8 mouse cellular contexts compared by ENCODE assay signal in genomic region chr12:31654965-31655477, GRCm38 (mm10). TPM values are rescaled to one million over a fixed set of nuclear protein-coding genes. Genes with fewer than 3 reads are reported as not detected.
DNase-seq lines count a peak whose midpoint lies in the region; ATAC-seq and TF ChIP-seq lines count a peak whose summit lies in the region.

No protein-coding gene starts in this region.

- DNase-seq in heart, postnatal 0 days (ENCODE audit: low spot score), result peak; percentile 36
- no peak for DNase-seq in heart, postnatal 14 days
- no peak for DNase-seq in midbrain, embryonic 11.5 days (ENCODE audit: low spot score, missing footprints)
- no peak for DNase-seq in ovary, postnatal 10 days (ENCODE audit: low spot score)
- DNase-seq in adrenal gland, postnatal 25 days, result no peak
- DNase-seq in cerebellum, adult 9-11 months, result no peak

- H3K36me3 ChIP-seq in heart, postnatal 0 days (replicated peaks; ENCODE audit: control insufficient read depth, insufficient read depth, low read length), result no peaks in the 10 kb centered on the region
- no peaks in the 10 kb centered on the region for H3K36me3 ChIP-seq in hindbrain, embryonic 12.5 days
- no peaks in the 10 kb centered on the region for H3K36me3 ChIP-seq in midbrain, embryonic 11.5 days (ENCODE audit: control insufficient read depth, insufficient read depth, low read length)

- TF ChIP-seq EP300 in heart, postnatal 0 days (IDR thresholded peaks at IDR 0.05; ENCODE audit: low read depth), result no peak

- H3K9ac ChIP-seq in heart, postnatal 0 days (replicated peaks; ENCODE audit: low read depth, low read length), result peak overlapping the region; percentile 84
- H3K9ac ChIP-seq in hindbrain, embryonic 12.5 days, result peak overlapping the region; percentile 77
- H3K9ac ChIP-seq in midbrain, embryonic 11.5 days (ENCODE audit: low read length), result peak overlapping the region; percentile 75

- H3K27me3 ChIP-seq in heart, postnatal 0 days (ENCODE audit: control insufficient read depth, insufficient read depth, low read length), result no peaks in the 10 kb centered on the region
- H3K27me3 ChIP-seq in hindbrain, embryonic 12.5 days, result no peaks in the 10 kb centered on the region
- H3K27me3 ChIP-seq in midbrain, embryonic 11.5 days (ENCODE audit: control insufficient read depth, insufficient read depth, low read length), result no peaks in the 10 kb centered on the region

- H3K4me1 ChIP-seq in heart, postnatal 0 days (ENCODE audit: control insufficient read depth, insufficient read depth), result peaks cover 5% of the 10 kb centered on the region
- H3K4me1 ChIP-seq in hindbrain, embryonic 12.5 days, result peaks cover 3% of the 10 kb centered on the region; the same call in 1 of the 2 replicates
- peaks cover 3% of the 10 kb centered on the region for H3K4me1 ChIP-seq in midbrain, embryonic 11.5 days (ENCODE audit: control insufficient read depth, insufficient read depth, low read length)

- under 1% methylated on average over 28 of the region's 29 CpGs for whole genome bisulfite sequencing in heart, postnatal 0 days
- WGBS in hindbrain, embryonic 12.5 days, result 1% methylated on average over 29 of the region's 29 CpGs
- WGBS in midbrain, embryonic 11.5 days, result 2% methylated on average over 26 of the region's 29 CpGs

- intact Hi-C loops in heart, postnatal 14 days (cut with DNase I), result loop anchor here (5.0 kb wide), 1 partner anchor 158 kb away; the partner anchor contains the start of gene Cbll1

- peak; percentile 78 for ATAC-seq in heart, postnatal 0 days (ENCODE audit: insufficient read depth, low read depth)
- ATAC-seq in activated CD4-positive, CD25-positive, alpha-beta regulatory T cell, adult 4 months, result peak; percentile 24
- peak; percentile 86 for ATAC-seq in hindbrain, embryonic 12.5 days (ENCODE audit: low FRiP score)
- ATAC-seq in midbrain, embryonic 11.5 days (ENCODE audit: low FRiP score), result peak; percentile 79

- peak overlapping the region; percentile 92 for H3K4me3 ChIP-seq in heart, postnatal 0 days (ENCODE audit: low read depth, low read length)
- H3K4me3 ChIP-seq in hindbrain, embryonic 12.5 days, result peak overlapping the region; percentile 66
- peak overlapping the region; percentile 84 for H3K4me3 ChIP-seq in midbrain, embryonic 11.5 days (ENCODE audit: low read depth, low read length)

- H3K9me3 ChIP-seq in heart, postnatal 0 days (replicated peaks; ENCODE audit: control insufficient read depth, low read length), result no peaks in the 10 kb centered on the region
- no peaks in the 10 kb centered on the region for H3K9me3 ChIP-seq in hindbrain, embryonic 12.5 days (replicated peaks)
- H3K9me3 ChIP-seq in midbrain, embryonic 11.5 days (ENCODE audit: control insufficient read depth, low read length), result no peaks in the 10 kb centered on the region

- H3K27ac ChIP-seq in heart, postnatal 0 days (ENCODE audit: low read depth), result peak overlapping the region; percentile 91
- peak overlapping the region; percentile 36 for H3K27ac ChIP-seq in hindbrain, embryonic 12.5 days
- H3K27ac ChIP-seq in midbrain, embryonic 11.5 days (ENCODE audit: low read depth, low read length), result no peak overlapping the region

- TF ChIP-seq CTCF in heart, postnatal 0 days (IDR thresholded peaks at IDR 0.05; ENCODE audit: low read depth), result peak; percentile 43

- peak overlapping the region; percentile 68 for H3K4me2 ChIP-seq in heart, postnatal 0 days (ENCODE audit: low read depth, low read length)
- peak overlapping the region; percentile 78 for H3K4me2 ChIP-seq in hindbrain, embryonic 12.5 days (replicated peaks)
- H3K4me2 ChIP-seq in midbrain, embryonic 11.5 days, result peak overlapping the region; percentile 64

RNA-seq across cellular contexts. Expression of gene Cog5, which starts 0.4 kb away (rescaled TPM):
- total RNA-seq in heart, postnatal 0 days (2014; rRNA removed; ENCODE audit: low replicate concordance), result 58.4 and 79.4 TPM in 2 replicates
- polyA plus RNA-seq in heart, postnatal 0 days (2015; fragmentation: Nextera tagmentation; extraction: Ambion mirVana), result 19.7 and 22.4 TPM in 2 replicates
- 10 to 100 TPM; 55.2 to 56.0 TPM for total RNA-seq in heart, postnatal 14 days (2021)
- polyA plus RNA-seq in activated CD4-positive, CD25-positive, alpha-beta regulatory T cell, adult 4 months (2017; shearing (Covaris generic)), result 10 to 100 TPM; 44.4 to 48.2 TPM
- 38.1 and 39.7 TPM in 2 replicates for polyA plus RNA-seq in hindbrain, embryonic 12.5 days (2016; fragmentation: Nextera tagmentation; extraction: Ambion mirVana)
- 34.3 and 41.6 TPM in 2 replicates for polyA plus RNA-seq in midbrain, embryonic 11.5 days (2014; fragmentation: Nextera tagmentation; extraction: Ambion mirVana)
- total RNA-seq in adrenal gland, postnatal 25 days (2021), result 39.2 and 51.5 TPM in 2 replicates

RNA-seq across cellular contexts. Expression of gene Dus4l, which starts 0.4 kb away (rescaled TPM):
- total RNA-seq in heart, postnatal 0 days (2014; rRNA removed; ENCODE audit: low replicate concordance), result 2.2 and 3.2 TPM in 2 replicates
- 7.6 and 7.7 TPM in 2 replicates for polyA plus RNA-seq in heart, postnatal 0 days (2015; fragmentation: Nextera tagmentation; extraction: Ambion mirVana)
- total RNA-seq in heart, postnatal 14 days (2021), result 1 to 10 TPM; 7.0 TPM
- polyA plus RNA-seq in activated CD4-positive, CD25-positive, alpha-beta regulatory T cell, adult 4 months (2017; shearing (Covaris generic)), result 10 to 100 TPM in 1 of 2 experiments, 1 to 10 TPM in 1; 5.1 to 10.9 TPM
- polyA plus RNA-seq in hindbrain, embryonic 12.5 days (2016; fragmentation: Nextera tagmentation; extraction: Ambion mirVana), result 7.2 and 9.1 TPM in 2 replicates
- 9.1 and 9.9 TPM in 2 replicates for polyA plus RNA-seq in midbrain, embryonic 11.5 days (2014; fragmentation: Nextera tagmentation; extraction: Ambion mirVana)
- total RNA-seq in adrenal gland, postnatal 25 days (2021), result 8.6 and 11.8 TPM in 2 replicates

RNA-seq across cellular contexts. Expression of gene Bcap29, which starts 20.6 kb away (rescaled TPM):
- 10.4 and 68.3 TPM in 2 replicates for total RNA-seq in heart, postnatal 0 days (2014; rRNA removed; ENCODE audit: low replicate concordance)
- polyA plus RNA-seq in heart, postnatal 0 days (2015; fragmentation: Nextera tagmentation; extraction: Ambion mirVana), result 52.8 and 54.7 TPM in 2 replicates
- total RNA-seq in heart, postnatal 14 days (2021), result 10 to 100 TPM; 23.2 to 25.2 TPM
- 10 to 100 TPM; 85.3 to 95.2 TPM for polyA plus RNA-seq in activated CD4-positive, CD25-positive, alpha-beta regulatory T cell, adult 4 months (2017; shearing (Covaris generic))
- polyA plus RNA-seq in hindbrain, embryonic 12.5 days (2016; fragmentation: Nextera tagmentation; extraction: Ambion mirVana), result 29.7 and 34.4 TPM in 2 replicates
- polyA plus RNA-seq in midbrain, embryonic 11.5 days (2014; fragmentation: Nextera tagmentation; extraction: Ambion mirVana), result 28.1 and 30.8 TPM in 2 replicates
- 22.1 and 26.5 TPM in 2 replicates for total RNA-seq in adrenal gland, postnatal 25 days (2021)

RNA-seq across cellular contexts. Expression of gene Gpr22, which starts 58.7 kb away (rescaled TPM):
- 15.8 and 16.0 TPM in 2 replicates for total RNA-seq in heart, postnatal 0 days (2014; rRNA removed; ENCODE audit: low replicate concordance)
- 10.7 and 14.0 TPM in 2 replicates for polyA plus RNA-seq in heart, postnatal 0 days (2015; fragmentation: Nextera tagmentation; extraction: Ambion mirVana)
- 10 to 100 TPM; 13.5 to 16.3 TPM for total RNA-seq in heart, postnatal 14 days (2021)
- polyA plus RNA-seq in activated CD4-positive, CD25-positive, alpha-beta regulatory T cell, adult 4 months (2017; shearing (Covaris generic)), result under 1 TPM; 0.33 to 0.40 TPM
- polyA plus RNA-seq in hindbrain, embryonic 12.5 days (2016; fragmentation: Nextera tagmentation; extraction: Ambion mirVana), result 10.7 and 11.0 TPM in 2 replicates
- polyA plus RNA-seq in midbrain, embryonic 11.5 days (2014; fragmentation: Nextera tagmentation; extraction: Ambion mirVana), result 6.2 and 8.4 TPM in 2 replicates
- total RNA-seq in adrenal gland, postnatal 25 days (2021), result 6.5 and 6.8 TPM in 2 replicates

Comparison
In these comparisons a context has a peak if more than half of its experiments do, and no peak if none do; other contexts are left out.
1. ATAC-seq: peak in every context shown above with its lines; median percentile 86 in hindbrain, embryonic 12.5 days; 79 in midbrain, embryonic 11.5 days; 78 in heart, postnatal 0 days; 24 in activated CD4-positive, CD25-positive, alpha-beta regulatory T cell, adult 4 months.